Mouse (Mus musculus) G1E-ER4 (cell line): Measurements from ENCODE around the gene Ldah. TPM values are rescaled to one million over a fixed set of nuclear protein-coding genes. Genes with fewer than 3 reads are reported as not detected.

Source experiments
- GATA1 ChIP-seq: IDR thresholded peaks from one replicate; pipeline ENCODE4 v1.8.0; 2012; ENCODE audit warnings: low read length, inconsistent platforms
- polyA plus RNA-seq: library from polyadenylated mRNA; stranded (reverse); fragments of >175 nt; gene quantifications from 2 replicates; pipeline ENCODE4 v1.2.3, GENCODE M21; 2012

Gene Ldah
- polyA plus RNA-seq: not detected in 2 replicates

- no peak for TF ChIP-seq GATA1
Observed at GRCm38 (mm10) chr12:8207978-8208403, at the start of gene Ldah. Ldah (plus strand) TSS chr12:8208107.

GRCm38 (mm10) chr12:8167743-8168142 lies 40.2 kb upstream of the Ldah start:
- no peak for TF ChIP-seq GATA1

- TF ChIP-seq GATA1: no peak
Observed at GRCm38 (mm10) chr12:8180921-8181320, 27.0 kb upstream of the Ldah start.

GRCm38 (mm10) chr12:8181744-8182143 lies 26.2 kb upstream of the Ldah start:
- TF ChIP-seq GATA1: no peak

GRCm38 (mm10) chr12:8184518-8184917 lies 23.4 kb upstream of the Ldah start:
- no peak for TF ChIP-seq GATA1

- no peak for TF ChIP-seq GATA1
Observed at GRCm38 (mm10) chr12:8188161-8188560, 19.7 kb upstream of the Ldah start.

GRCm38 (mm10) chr12:8189722-8190121 lies 18.2 kb upstream of the Ldah start:
- TF ChIP-seq GATA1: no peak

- no peak for TF ChIP-seq GATA1
Observed at GRCm38 (mm10) chr12:8205721-8206120, 2.2 kb upstream of the Ldah start.

- no peak for TF ChIP-seq GATA1
Observed at GRCm38 (mm10) chr12:8207578-8207977, 329 bp upstream of the Ldah start.

- no peak for TF ChIP-seq GATA1
Observed at GRCm38 (mm10) chr12:8216392-8217280, 8.7 kb downstream of the Ldah start.

GRCm38 (mm10) chr12:8223036-8223435 lies 15.1 kb downstream of the Ldah start:
- no peak for TF ChIP-seq GATA1

GRCm38 (mm10) chr12:8231101-8231500 lies 23.2 kb downstream of the Ldah start:
- TF ChIP-seq GATA1: no peak

GRCm38 (mm10) chr12:8232679-8233078 lies 24.8 kb downstream of the Ldah start:
- TF ChIP-seq GATA1: no peak

GRCm38 (mm10) chr12:8242181-8242580 lies 34.3 kb downstream of the Ldah start:
- TF ChIP-seq GATA1: no peak

- no peak for TF ChIP-seq GATA1
Observed at GRCm38 (mm10) chr12:8244746-8245145, 36.8 kb downstream of the Ldah start.

- TF ChIP-seq GATA1: no peak
Observed at GRCm38 (mm10) chr12:8260297-8260696, 52.4 kb downstream of the Ldah start.

- TF ChIP-seq GATA1: no peak
Observed at GRCm38 (mm10) chr12:8266311-8266710, 58.4 kb downstream of the Ldah start.
